Mouse (Mus musculus) stomach, postnatal 0 days (tissue): ENCODE measurements at regions not wholly inside any gene's neighbourhood (a gene's known extent, or its start where the extent isn't known, plus 50 kb on each side); places are given as distances from the start of the nearest gene placed in this dataset.

Experiments used
- ATAC-seq: fragments of 200-750 bp; cut with Nextera tagmentation; 2 replicates; pipeline ENCODE4 v1.8.0; 2017; ENCODE audit not compliant: low FRiP score, low TSS enrichment
- DNase-seq: peaks from one replicate; pipeline ENCODE4 v3.0.0-alpha.2; 2016; ENCODE audit warnings: low spot score
- H3K27ac ChIP-seq: fragments of 300-500 bp; sonication (generic); replicated peaks from 2 replicates; pipeline ENCODE4 v1.5.1; 2014; ENCODE audit warnings: mild to moderate bottlenecking, control low read depth
- H3K27me3 ChIP-seq: fragments of 300-500 bp; sonication (generic); 2 replicates; pipeline ENCODE4 v1.6.1; 2014; ENCODE audit warnings: low read length; ENCODE audit not compliant: control insufficient read depth, insufficient read depth
- H3K36me3 ChIP-seq: fragments of 300-500 bp; sonication (generic); 2 replicates; pipeline ENCODE4 v1.6.1; 2014; ENCODE audit warnings: low read length, mixed read lengths; ENCODE audit not compliant: control insufficient read depth, insufficient read depth
- H3K4me1 ChIP-seq: fragments of 300-500 bp; sonication (generic); replicated peaks from 2 replicates; pipeline ENCODE4 v1.6.1; 2014; ENCODE audit warnings: antibody characterized with exemption; ENCODE audit not compliant: control insufficient read depth, insufficient read depth
- H3K4me2 ChIP-seq: fragments of 300-500 bp; sonication (generic); replicated peaks from 2 replicates; pipeline ENCODE4 v1.6.1; 2014; ENCODE audit warnings: low read depth, mild to moderate bottlenecking, control low read depth, moderate library complexity
- H3K4me3 ChIP-seq: fragments of 300-500 bp; sonication (generic); 2 replicates; pipeline ENCODE4 v1.5.1; 2014; ENCODE audit warnings: low read depth, low read length, control low read depth
- H3K9ac ChIP-seq: fragments of 300-500 bp; sonication (generic); 2 replicates; pipeline ENCODE4 v1.6.1; 2014; ENCODE audit warnings: mild to moderate bottlenecking, low read length, control low read depth, mixed read lengths
- H3K9me3 ChIP-seq: fragments of 300-500 bp; sonication (generic); 2 replicates; pipeline ENCODE4 v1.6.1; 2016; ENCODE audit warnings: low read length; ENCODE audit not compliant: control insufficient read depth
- CTCF ChIP-seq: IDR thresholded peaks from 2 replicates; pipeline ENCODE4 v1.5.1; 2016; ENCODE audit warnings: antibody characterized with exemption, low read depth, mild to moderate bottlenecking, moderate library complexity
- EP300 ChIP-seq: optimal IDR thresholded peaks from 2 replicates; pipeline ENCODE3; 2016; ENCODE audit warnings: antibody characterized with exemption
- WGBS: fragments of 180-500 bp; shearing (Covaris S2); extraction: QIAGEN DNeasy Blood & Tissue Kit; methylation state at CpG from one replicate; pipeline ENCODE4 v1.1.7; 2014; 5-methylcytosine and 5-hydroxymethylcytosine counted together

DNA sequence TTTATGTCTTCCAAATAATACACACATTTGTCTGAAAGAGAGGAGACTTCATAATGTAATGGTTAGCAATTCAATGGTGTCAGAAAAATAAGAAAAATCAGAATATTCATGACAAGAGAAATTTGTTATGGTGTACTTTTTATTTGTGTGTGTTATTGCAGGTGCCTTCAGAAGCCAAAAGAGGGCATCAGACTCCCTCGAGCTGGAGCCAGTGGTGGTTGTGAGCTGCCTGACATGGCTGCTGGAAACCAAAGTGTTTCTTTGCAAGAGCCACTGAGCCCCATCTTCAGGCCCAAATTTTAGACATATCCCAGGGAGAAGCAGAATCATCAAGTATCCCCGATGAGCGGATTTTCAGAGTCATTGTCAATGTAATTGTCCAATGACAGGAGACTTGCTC is 81.9 kb downstream of the Tm2d3 start:
- no peaks in the 10 kb centered on the region for H3K9me3 ChIP-seq
- no peak overlapping the region for H3K9ac ChIP-seq
- ATAC-seq, result no peak
- WGBS, result 82% methylated on average over 3 of the region's 3 CpGs
- no peak overlapping the region for H3K4me2 ChIP-seq
- no peaks in the 10 kb centered on the region for H3K27me3 ChIP-seq
- H3K27ac ChIP-seq, result no peak overlapping the region
- DNase-seq, result no peak
- H3K36me3 ChIP-seq, result no peaks in the 10 kb centered on the region
- no peaks in the 10 kb centered on the region for H3K4me1 ChIP-seq
- TF ChIP-seq EP300 (no peak), CTCF (peak; percentile 56)
- no peak overlapping the region for H3K4me3 ChIP-seq

DNA sequence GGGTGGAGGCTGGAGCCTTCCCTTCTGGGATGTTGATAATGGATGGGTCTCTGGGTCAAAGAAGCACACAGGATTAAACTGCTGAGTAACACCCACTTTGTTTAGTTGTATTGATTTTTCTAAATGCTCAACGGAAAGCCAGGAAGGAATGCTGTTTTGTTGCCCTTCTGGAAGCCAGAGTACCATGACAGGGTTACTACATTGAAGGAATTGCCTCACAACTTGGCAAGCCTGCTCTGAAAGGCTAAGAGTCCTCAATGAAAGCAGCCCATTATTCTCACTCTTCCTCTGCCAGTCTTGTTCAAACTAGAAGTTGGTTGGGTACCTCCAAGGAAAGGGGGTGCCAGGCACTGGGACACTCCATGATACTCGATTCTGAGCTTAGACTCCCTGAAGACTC is 83.0 kb downstream of the Tm2d3 start:
- no peak overlapping the region for H3K27ac ChIP-seq
- no peaks in the 10 kb centered on the region for H3K36me3 ChIP-seq
- no peak for DNase-seq
- H3K4me3 ChIP-seq, result no peak overlapping the region
- H3K4me2 ChIP-seq, result no peak overlapping the region
- no peak overlapping the region for H3K9ac ChIP-seq
- no peak for TF ChIP-seq EP300
- no peak for TF ChIP-seq CTCF
- no peaks in the 10 kb centered on the region for H3K27me3 ChIP-seq
- 60% methylated on average over 2 of the region's 2 CpGs for WGBS
- H3K4me1 ChIP-seq, result no peaks in the 10 kb centered on the region
- no peaks in the 10 kb centered on the region for H3K9me3 ChIP-seq
- no peak for ATAC-seq

DNA sequence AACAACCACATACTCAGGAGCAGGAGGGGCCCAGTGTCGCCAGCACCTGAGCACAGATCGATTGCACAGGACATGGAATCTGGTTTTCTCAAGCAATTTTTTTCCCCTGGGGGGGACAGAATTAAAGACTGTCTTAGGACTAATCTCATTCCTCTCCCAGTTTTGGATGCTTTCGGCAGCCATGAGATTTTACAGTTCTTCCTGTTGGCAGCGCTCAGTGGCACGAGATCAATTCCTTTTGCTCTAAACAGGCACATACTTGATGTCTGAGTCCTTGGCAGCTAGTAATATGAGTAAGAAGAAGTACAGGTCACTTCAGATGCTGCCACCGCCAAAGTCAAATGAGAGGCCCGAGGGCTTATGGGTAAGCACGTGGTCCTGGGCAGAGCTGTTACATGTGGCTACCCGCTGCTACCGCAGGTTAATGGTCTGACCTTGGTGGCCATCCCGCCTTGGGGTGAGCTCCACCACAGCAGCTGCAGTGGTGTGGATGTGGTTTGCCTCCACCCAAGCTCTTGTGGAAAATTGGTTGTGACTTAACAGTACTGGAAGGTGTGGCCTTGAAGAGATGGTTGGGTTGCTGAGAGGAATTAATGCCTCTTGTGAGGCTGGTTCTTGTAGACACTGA is 83.5 kb downstream of the Tm2d3 start:
- Histone ChIP-seq H3K9ac (no peak overlapping the region), H3K9me3 (no peaks in the 10 kb centered on the region), H3K4me1 (no peaks in the 10 kb centered on the region; the same call in 1 of the 2 replicates), H3K4me3 (no peak overlapping the region), H3K27me3 (no peaks in the 10 kb centered on the region), H3K27ac (no peak overlapping the region), H3K36me3 (no peaks in the 10 kb centered on the region), H3K4me2 (no peak overlapping the region)
- WGBS, result 91% methylated on average over 11 of the region's 11 CpGs
- DNase-seq, result no peak
- TF ChIP-seq EP300 (no peak), CTCF (no peak)
- ATAC-seq, result no peak

DNA sequence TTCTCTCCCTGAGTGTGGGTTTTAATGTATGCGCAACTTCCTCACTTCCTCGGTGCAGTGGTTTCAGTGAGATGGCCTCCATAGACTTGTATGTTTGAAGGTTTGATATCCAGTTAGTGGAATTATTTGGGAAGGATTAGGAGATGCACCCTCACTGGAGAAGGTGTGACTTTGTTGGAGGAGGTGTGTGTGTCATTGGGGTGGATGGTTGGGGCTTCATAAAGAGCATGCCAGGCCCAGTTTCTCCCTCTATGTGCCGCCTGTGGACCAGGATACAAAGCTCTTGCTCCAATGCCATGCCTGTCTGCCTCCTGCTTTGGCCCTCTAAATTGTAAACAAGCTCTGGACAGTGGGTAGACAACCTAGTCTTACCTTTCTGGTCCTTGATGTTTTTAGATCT is 84.0 kb downstream of the Tm2d3 start:
- Histone ChIP-seq H3K9me3 (no peaks in the 10 kb centered on the region), H3K4me3 (no peak overlapping the region), H3K4me1 (no peaks in the 10 kb centered on the region; the same call in 1 of the 2 replicates), H3K9ac (no peak overlapping the region), H3K4me2 (no peak overlapping the region), H3K27me3 (no peaks in the 10 kb centered on the region), H3K36me3 (no peaks in the 10 kb centered on the region), H3K27ac (no peak overlapping the region)
- TF ChIP-seq EP300, result no peak
- TF ChIP-seq CTCF, result no peak
- ATAC-seq, result no peak
- no peak for DNase-seq
- WGBS, result 89% methylated on average over 3 of the region's 3 CpGs

DNA sequence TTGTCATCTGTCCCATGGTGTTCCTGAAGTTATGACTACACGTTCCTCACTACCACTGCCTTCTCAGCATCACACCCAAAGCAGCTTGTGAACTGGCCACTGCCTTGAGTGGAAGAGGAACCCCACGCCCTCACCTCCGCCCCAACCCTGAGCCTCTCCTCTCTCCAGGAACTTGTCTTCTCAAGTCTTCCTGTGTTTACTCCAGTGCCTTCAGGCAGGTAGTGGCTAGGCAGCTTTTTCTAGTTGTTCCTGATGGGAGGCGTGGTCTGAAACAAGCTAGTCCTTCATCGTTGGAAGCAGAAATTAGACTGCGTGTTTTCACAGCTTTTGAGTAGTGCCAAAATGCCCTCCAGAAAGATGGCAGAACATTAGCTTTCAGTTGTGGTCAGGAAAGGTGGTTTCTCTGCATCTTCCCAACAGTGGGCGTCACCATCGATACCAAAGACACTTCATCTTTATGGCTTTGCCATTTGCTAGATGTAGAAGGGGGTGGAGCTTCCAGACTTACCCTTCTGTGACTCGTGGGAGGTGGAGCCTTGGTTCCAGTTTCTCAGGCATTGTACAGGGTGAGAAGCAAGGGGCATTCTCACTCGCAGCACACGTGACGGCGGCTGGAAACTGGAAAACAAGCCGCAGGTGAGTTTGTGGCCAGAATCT is 81.7 kb upstream of the Pcsk6 start:
- 59% methylated on average over 14 of the region's 14 CpGs for WGBS
- TF ChIP-seq EP300 (no peak), CTCF (no peak)
- DNase-seq (peak; percentile 37), ATAC-seq (peak; percentile 88)
- Histone ChIP-seq H3K4me1 (no peaks in the 10 kb centered on the region; the same call in 1 of the 2 replicates), H3K27ac (peak overlapping the region; percentile 75), H3K9me3 (no peaks in the 10 kb centered on the region), H3K4me3 (no peak overlapping the region), H3K27me3 (no peaks in the 10 kb centered on the region), H3K36me3 (no peaks in the 10 kb centered on the region), H3K9ac (no peak overlapping the region), H3K4me2 (no peak overlapping the region; the same call in 1 of the 2 replicates)
